Mouse (Mus musculus): ENCODE data around the gene Stat5b. TPM values are rescaled to one million over a fixed set of nuclear protein-coding genes. Genes with fewer than 3 reads are reported as not detected.

Stat5b gene
- total and polyA plus RNA-seq, 2 experiments from 2014 or later, result 23.3 to 48.2 TPM

DNA sequence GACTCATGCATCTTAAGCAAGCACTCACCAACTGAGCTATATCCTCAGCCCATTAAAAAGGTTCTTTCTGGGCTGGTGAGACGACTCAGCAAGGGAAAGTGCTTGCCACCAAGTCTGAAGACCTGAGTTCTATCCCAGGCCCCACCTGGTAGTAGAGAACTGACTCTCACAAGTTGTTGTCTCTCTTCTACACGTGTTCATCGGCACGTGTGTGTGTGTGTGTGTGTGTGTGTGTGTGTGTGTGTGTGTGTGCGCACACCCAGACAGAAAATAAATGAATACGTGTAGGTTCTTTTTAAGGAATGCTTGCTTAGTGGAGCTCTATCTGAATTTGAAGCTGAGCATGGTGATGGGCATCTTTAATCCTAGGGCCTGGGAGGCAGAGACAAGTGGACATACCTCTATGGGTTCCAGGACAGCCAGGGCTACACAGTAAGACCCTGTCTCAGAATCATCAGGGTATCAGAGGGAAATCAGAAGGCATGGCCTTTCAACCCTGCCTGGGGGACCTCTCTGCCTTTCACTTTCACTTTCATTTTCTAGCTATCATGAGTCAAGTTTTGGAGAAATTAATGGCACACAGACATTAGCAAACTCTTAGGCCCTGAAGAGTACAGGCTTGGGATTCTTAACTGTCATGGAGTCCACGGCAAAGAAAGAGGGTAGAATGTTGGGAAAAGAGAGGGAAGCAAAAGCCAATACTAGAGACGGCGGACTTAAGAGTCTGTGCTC, 115.2 kb downstream of the Stat5b start:
- H3K4me3 ChIP-seq (ENCODE audit: low read depth, low read length), result peak overlapping the region; percentile 82
- peak overlapping the region; percentile 21; the same call in 1 of the 2 replicates for H3K27ac ChIP-seq (ENCODE audit: low read depth)
- 77% methylated on average over 9 of the region's 9 CpGs for WGBS

More for the DNA sequence above, 115.2 kb downstream of the Stat5b start:
- no peaks in the 10 kb centered on the region for H3K27me3 ChIP-seq (ENCODE audit: control insufficient read depth, insufficient read depth, low read length)
- no peaks in the 10 kb centered on the region for H3K9me3 ChIP-seq (replicated peaks; ENCODE audit: control insufficient read depth, low read length)
- peaks cover 21% of the 10 kb centered on the region for H3K4me1 ChIP-seq (ENCODE audit: control insufficient read depth, insufficient read depth)
- peak overlapping the region; percentile 41; the same call in 1 of the 2 replicates for H3K9ac ChIP-seq (replicated peaks; ENCODE audit: low read depth, low read length)
- peaks cover 15% of the 10 kb centered on the region for H3K36me3 ChIP-seq (replicated peaks; ENCODE audit: control insufficient read depth, insufficient read depth, low read length)
- ATAC-seq (ENCODE audit: insufficient read depth, low read depth) (no peak), DNase-seq (ENCODE audit: low spot score) (no peak)
- TF ChIP-seq EP300 (IDR thresholded peaks at IDR 0.05; ENCODE audit: low read depth), result no peak
- no peak for TF ChIP-seq CTCF (IDR thresholded peaks at IDR 0.05; ENCODE audit: low read depth)
- peak overlapping the region; percentile 85 for H3K4me2 ChIP-seq (ENCODE audit: low read depth, low read length)

Other genes with a start within 250 kb of the Stat5b start
- 113 and 134 TPM in 2 replicates for gene Nkiras2, start 231.5 kb downstream of the Stat5b start, total RNA-seq (2014; rRNA removed; ENCODE audit: low replicate concordance)
- gene Nkiras2, start 231.5 kb downstream of the Stat5b start, polyA plus RNA-seq (2015; fragmentation: Nextera tagmentation; extraction: Ambion mirVana), result 77.4 and 79.7 TPM in 2 replicates
- 82.2 and 98.5 TPM in 2 replicates for gene Dnajc7, start 230.6 kb downstream of the Stat5b start, total RNA-seq (2014; rRNA removed; ENCODE audit: low replicate concordance)
- gene Dnajc7, start 230.6 kb downstream of the Stat5b start, polyA plus RNA-seq (2015; fragmentation: Nextera tagmentation; extraction: Ambion mirVana), result 163 and 173 TPM in 2 replicates
- gene Zfp385c, start 158.3 kb downstream of the Stat5b start, total RNA-seq (2014; rRNA removed; ENCODE audit: low replicate concordance), result not detected in 2 replicates
- gene Zfp385c, start 158.3 kb downstream of the Stat5b start, polyA plus RNA-seq (2015; fragmentation: Nextera tagmentation; extraction: Ambion mirVana), result 0.25 and 0.40 TPM in 2 replicates
- 3.6 and 9.1 TPM in 2 replicates for gene Dhx58, start 146.5 kb downstream of the Stat5b start, total RNA-seq (2014; rRNA removed; ENCODE audit: low replicate concordance)
- 1.3 and 1.4 TPM in 2 replicates for gene Dhx58, start 146.5 kb downstream of the Stat5b start, polyA plus RNA-seq (2015; fragmentation: Nextera tagmentation; extraction: Ambion mirVana)
- 15.2 and 17.6 TPM in 2 replicates for gene Kat2a, start 138.3 kb downstream of the Stat5b start, total RNA-seq (2014; rRNA removed; ENCODE audit: low replicate concordance)
- 15.8 and 16.1 TPM in 2 replicates for gene Kat2a, start 138.3 kb downstream of the Stat5b start, polyA plus RNA-seq (2015; fragmentation: Nextera tagmentation; extraction: Ambion mirVana)
- gene Hspb9, start 136.9 kb downstream of the Stat5b start, total RNA-seq (2014; rRNA removed; ENCODE audit: low replicate concordance), result not detected in 2 replicates
- gene Hspb9, start 136.9 kb downstream of the Stat5b start, polyA plus RNA-seq (2015; fragmentation: Nextera tagmentation; extraction: Ambion mirVana), result 0.22 TPM in 1 of 2 replicates, not detected in the other
- gene Rab5c, start 112.5 kb downstream of the Stat5b start, total RNA-seq (2014; rRNA removed; ENCODE audit: low replicate concordance), result 99.1 and 117 TPM in 2 replicates
- 11.0 and 12.0 TPM in 2 replicates for gene Rab5c, start 112.5 kb downstream of the Stat5b start, polyA plus RNA-seq (2015; fragmentation: Nextera tagmentation; extraction: Ambion mirVana)
- gene Kcnh4, start 90.8 kb downstream of the Stat5b start, total RNA-seq (2014; rRNA removed; ENCODE audit: low replicate concordance), result not detected in 2 replicates
- gene Kcnh4, start 90.8 kb downstream of the Stat5b start, polyA plus RNA-seq (2015; fragmentation: Nextera tagmentation; extraction: Ambion mirVana), result not detected in 2 replicates
- not detected in 2 replicates for gene Hcrt, start 87.8 kb downstream of the Stat5b start, total RNA-seq (2014; rRNA removed; ENCODE audit: low replicate concordance)
- not detected in 2 replicates for gene Hcrt, start 87.8 kb downstream of the Stat5b start, polyA plus RNA-seq (2015; fragmentation: Nextera tagmentation; extraction: Ambion mirVana)
- 8.2 and 13.0 TPM in 2 replicates for gene Ghdc, start 79.8 kb downstream of the Stat5b start, total RNA-seq (2014; rRNA removed; ENCODE audit: low replicate concordance)
- gene Ghdc, start 79.8 kb downstream of the Stat5b start, polyA plus RNA-seq (2015; fragmentation: Nextera tagmentation; extraction: Ambion mirVana), result 6.8 and 7.0 TPM in 2 replicates
- gene Stat5a, start 8.6 kb upstream of the Stat5b start, total RNA-seq (2014; rRNA removed; ENCODE audit: low replicate concordance), result 12.6 and 21.3 TPM in 2 replicates
- 9.6 and 11.7 TPM in 2 replicates for gene Stat5a, start 8.6 kb upstream of the Stat5b start, polyA plus RNA-seq (2015; fragmentation: Nextera tagmentation; extraction: Ambion mirVana)
- 105 and 128 TPM in 2 replicates for gene Stat3, start 88.8 kb upstream of the Stat5b start, total RNA-seq (2014; rRNA removed; ENCODE audit: low replicate concordance)
- 53.5 and 65.7 TPM in 2 replicates for gene Stat3, start 88.8 kb upstream of the Stat5b start, polyA plus RNA-seq (2015; fragmentation: Nextera tagmentation; extraction: Ambion mirVana)
- 274 and 305 TPM in 2 replicates for gene Cavin1, start 120.2 kb upstream of the Stat5b start, total RNA-seq (2014; rRNA removed; ENCODE audit: low replicate concordance)
- 401 and 442 TPM in 2 replicates for gene Cavin1, start 120.2 kb upstream of the Stat5b start, polyA plus RNA-seq (2015; fragmentation: Nextera tagmentation; extraction: Ambion mirVana)
- gene Atp6v0a1, start 158.7 kb upstream of the Stat5b start, total RNA-seq (2014; rRNA removed; ENCODE audit: low replicate concordance), result 57.0 and 57.1 TPM in 2 replicates
- 49.2 and 50.3 TPM in 2 replicates for gene Atp6v0a1, start 158.7 kb upstream of the Stat5b start, polyA plus RNA-seq (2015; fragmentation: Nextera tagmentation; extraction: Ambion mirVana)
- 15.8 and 20.2 TPM in 2 replicates for gene Naglu, start 219.3 kb upstream of the Stat5b start, total RNA-seq (2014; rRNA removed; ENCODE audit: low replicate concordance)
- gene Naglu, start 219.3 kb upstream of the Stat5b start, polyA plus RNA-seq (2015; fragmentation: Nextera tagmentation; extraction: Ambion mirVana), result 10.3 and 12.0 TPM in 2 replicates
- gene Hsd17b1, start 227.7 kb upstream of the Stat5b start, total RNA-seq (2014; rRNA removed; ENCODE audit: low replicate concordance), result not detected in 2 replicates
- 0.08 TPM in 1 of 2 replicates, not detected in the other for gene Hsd17b1, start 227.7 kb upstream of the Stat5b start, polyA plus RNA-seq (2015; fragmentation: Nextera tagmentation; extraction: Ambion mirVana)
- 44.6 and 64.1 TPM in 2 replicates for gene Coasy, start 231.8 kb upstream of the Stat5b start, total RNA-seq (2014; rRNA removed; ENCODE audit: low replicate concordance)
- gene Coasy, start 231.8 kb upstream of the Stat5b start, polyA plus RNA-seq (2015; fragmentation: Nextera tagmentation; extraction: Ambion mirVana), result 26.8 and 26.9 TPM in 2 replicates
- gene Mlx, start 236.6 kb upstream of the Stat5b start, total RNA-seq (2014; rRNA removed; ENCODE audit: low replicate concordance), result 21.8 and 46.6 TPM in 2 replicates
- 26.7 and 29.0 TPM in 2 replicates for gene Mlx, start 236.6 kb upstream of the Stat5b start, polyA plus RNA-seq (2015; fragmentation: Nextera tagmentation; extraction: Ambion mirVana)
- gene Psmc3ip, start 244.7 kb upstream of the Stat5b start, total RNA-seq (2014; rRNA removed; ENCODE audit: low replicate concordance), result 1.2 and 7.3 TPM in 2 replicates
- 10.3 and 12.0 TPM in 2 replicates for gene Psmc3ip, start 244.7 kb upstream of the Stat5b start, polyA plus RNA-seq (2015; fragmentation: Nextera tagmentation; extraction: Ambion mirVana)